Mouse (Mus musculus) hindbrain, embryonic 15.5 days (tissue): ENCODE results near the gene Osgepl1. TPM values are rescaled to one million over a fixed set of nuclear protein-coding genes. Genes with fewer than 3 reads are reported as not detected.
A peak's percentile ranks its signal among the peaks of the same experiment; 100 is the strongest.
"Not testable (repeated sequence)": the region's sequence is repeated elsewhere in the genome, so short reads cannot be mapped to it uniquely, and the experiment has no call there.

ENCODE experiments used
- ATAC-seq: fragments of 200-750 bp; cut with Nextera tagmentation; 2 replicates; pipeline ENCODE4 v1.8.0; 2017; ENCODE audit warnings: low read depth, moderate number of reproducible peaks, moderate TSS enrichment; ENCODE audit not compliant: low FRiP score
- H3K27ac ChIP-seq: fragments of 300-500 bp; sonication (generic); replicated peaks from 2 replicates; pipeline ENCODE4 v1.5.1; 2015; ENCODE audit warnings: mild to moderate bottlenecking, inconsistent platforms
- H3K27me3 ChIP-seq: fragments of 300-500 bp; sonication (generic); 2 replicates; pipeline ENCODE4 v1.6.1; 2015; ENCODE audit warnings: control low read depth, inconsistent platforms
- H3K36me3 ChIP-seq: fragments of 300-500 bp; sonication (generic); 2 replicates; pipeline ENCODE4 v1.6.1; 2015; ENCODE audit warnings: control low read depth, inconsistent platforms
- H3K4me1 ChIP-seq: fragments of 300-500 bp; sonication (generic); replicated peaks from 2 replicates; pipeline ENCODE4 v1.6.1; 2015; ENCODE audit warnings: control low read depth, inconsistent platforms
- H3K4me2 ChIP-seq: fragments of 300-500 bp; sonication (generic); 2 replicates; pipeline ENCODE4 v1.6.1; 2015; ENCODE audit warnings: moderate library complexity, mild to moderate bottlenecking, inconsistent platforms
- H3K4me3 ChIP-seq: fragments of 300-500 bp; sonication (generic); 2 replicates; pipeline ENCODE4 v1.5.1; 2015; ENCODE audit warnings: mild to moderate bottlenecking, inconsistent platforms
- H3K9ac ChIP-seq: fragments of 300-500 bp; sonication (generic); 2 replicates; pipeline ENCODE4 v1.6.1; 2015; ENCODE audit warnings: inconsistent platforms
- H3K9me3 ChIP-seq: fragments of 300-500 bp; sonication (generic); 2 replicates; pipeline ENCODE4 v1.6.1; 2016; ENCODE audit warnings: control low read depth, inconsistent platforms
- WGBS: fragments of 180-500 bp; shearing (Covaris S2); methylation state at CpG from one replicate; pipeline ENCODE4 v1.1.7; 2015; 5-methylcytosine and 5-hydroxymethylcytosine counted together
- polyA plus RNA-seq: library from polyadenylated mRNA; unstranded; fragments of >200 nt; fragmentation: Nextera tagmentation; extraction: Ambion mirVana; gene quantifications from 2 replicates; pipeline ENCODE4 v1.2.1, GENCODE M21; 2015

Osgepl1 gene
- polyA plus RNA-seq, result 18.3 and 19.0 TPM in 2 replicates

DNA sequence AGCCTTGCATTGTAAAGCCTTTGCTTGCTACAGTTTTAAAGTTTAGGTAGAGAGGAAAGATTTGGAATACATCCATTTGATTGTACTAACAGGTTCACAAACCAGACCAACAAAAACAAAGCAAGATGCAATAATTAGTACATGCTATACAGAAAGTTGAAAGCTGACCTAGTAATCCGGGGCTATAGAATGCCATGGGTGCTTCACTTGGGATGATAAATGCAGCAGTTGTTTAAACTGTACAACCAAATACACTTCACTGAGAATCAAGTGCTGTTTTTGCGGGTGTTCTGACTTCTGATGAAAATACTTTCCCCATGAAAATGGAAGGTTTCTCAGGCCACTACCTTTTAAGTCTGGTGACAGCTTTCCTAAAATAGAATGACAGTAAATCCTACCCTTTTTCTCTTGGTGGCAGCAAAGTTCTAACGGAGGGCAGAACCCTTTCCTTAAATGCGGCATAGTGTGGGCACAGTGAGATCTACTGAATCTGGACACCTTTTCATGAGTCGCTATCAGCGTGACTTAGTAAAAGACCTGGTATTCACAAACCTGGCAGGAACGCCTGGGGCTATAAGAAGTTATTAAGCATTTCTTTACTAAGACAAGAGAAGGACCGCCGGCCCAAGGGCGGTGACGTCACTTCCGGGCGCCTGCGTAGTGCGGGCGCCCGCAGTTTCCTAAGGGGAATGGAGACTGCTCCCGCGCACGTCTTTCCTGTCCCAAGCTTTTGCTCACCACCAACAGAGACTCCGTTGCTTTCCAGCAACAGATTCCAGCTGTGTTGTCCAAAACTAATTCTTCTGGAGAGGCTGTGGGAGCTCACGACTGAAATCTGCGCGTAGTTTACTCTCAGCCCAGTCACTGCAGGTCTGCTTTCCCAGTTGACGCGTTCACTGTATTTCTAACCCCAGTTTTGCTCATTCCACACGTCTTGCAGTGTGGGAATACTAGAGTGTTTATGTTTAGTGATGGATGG lies at the start of gene Osgepl1:
Osgepl1 (plus strand) TSS at position 636 of the 979 bp plus-strand sequence.
- Histone ChIP-seq H3K36me3 (peaks cover 11% of the 10 kb centered on the region), H3K9me3 (no peaks in the 10 kb centered on the region), H3K4me2 (peak within 1 kb of the TSS; percentile 59), H3K27ac (peak within 1 kb of the TSS; percentile 89), H3K4me1 (peaks cover 15% of the 10 kb centered on the region), H3K9ac (peak within 1 kb of the TSS; percentile 78), H3K27me3 (no peaks in the 10 kb centered on the region), H3K4me3 (peak within 1 kb of the TSS; percentile 84)
- peak; percentile 99 for ATAC-seq
- 3% methylated on average over 27 of the region's 27 CpGs for WGBS

DNA sequence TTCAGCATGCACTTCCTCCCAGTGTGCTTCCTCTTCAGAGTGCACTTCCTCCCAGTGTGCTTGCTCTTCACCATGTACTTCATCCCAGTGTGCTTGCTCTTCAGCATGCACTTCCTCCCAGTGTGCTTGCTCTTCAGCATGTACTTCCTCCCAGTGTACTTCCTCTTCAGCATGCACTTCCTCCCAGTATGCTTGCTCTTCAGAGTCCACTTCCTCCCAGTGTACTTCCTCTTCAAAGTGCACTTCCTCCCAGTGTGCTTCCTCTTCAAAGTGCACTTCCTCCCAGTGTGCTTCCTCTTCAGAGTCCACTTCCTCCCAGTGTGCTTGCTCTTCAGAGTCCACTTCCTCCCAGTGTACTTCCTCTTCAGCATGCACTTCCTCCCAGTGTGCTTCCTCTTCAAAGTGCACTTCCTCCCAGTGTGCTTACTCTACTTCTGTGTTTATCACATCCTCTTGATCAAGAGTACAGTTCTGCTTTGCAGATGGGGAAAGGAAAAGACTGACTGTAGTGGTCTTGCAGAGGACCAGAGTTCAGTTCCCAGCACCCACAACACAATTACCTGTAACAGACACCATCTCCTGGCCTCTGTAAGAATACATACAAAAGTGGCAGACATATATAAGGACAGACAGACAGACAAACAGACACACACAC lies 48.3 kb upstream of the Osgepl1 start:
- H3K27me3 ChIP-seq, ATAC-seq, H3K36me3 ChIP-seq, H3K27ac ChIP-seq, H3K9me3 ChIP-seq, H3K4me3 ChIP-seq, H3K4me2 ChIP-seq, H3K9ac ChIP-seq, H3K4me1 ChIP-seq: not testable (repeated sequence)

DNA sequence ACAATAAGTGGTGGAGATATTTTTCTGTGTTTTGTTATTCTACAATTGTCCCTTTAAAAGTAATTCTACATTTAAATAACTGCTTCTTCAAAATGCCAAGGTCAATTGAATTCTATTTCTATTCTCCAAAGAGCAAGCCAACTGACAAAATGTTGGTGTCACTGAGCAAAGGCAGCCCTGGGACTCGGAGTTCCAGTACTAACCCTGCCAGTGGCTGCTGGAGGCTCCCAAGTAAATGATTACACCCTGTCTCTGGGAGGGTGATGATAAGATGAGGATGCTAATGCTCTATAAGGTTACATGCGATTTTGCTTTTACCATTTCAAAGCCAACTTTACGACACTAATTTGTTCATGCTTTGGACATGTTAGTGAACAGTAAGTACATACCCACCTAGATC lies 43.5 kb upstream of the Osgepl1 start:
- 92% methylated on average over 3 of the region's 3 CpGs for WGBS
- no peak overlapping the region for H3K27ac ChIP-seq
- no peak overlapping the region for H3K4me3 ChIP-seq
- H3K4me2 ChIP-seq, result no peak overlapping the region
- no peaks in the 10 kb centered on the region for H3K27me3 ChIP-seq
- ATAC-seq, result no peak
- 0 out of 2 replicates have a peak, but pooled peaks cover 4% of the 10 kb centered on the region for H3K36me3 ChIP-seq
- H3K9me3 ChIP-seq, result no peaks in the 10 kb centered on the region
- no peak overlapping the region for H3K9ac ChIP-seq
- H3K4me1 ChIP-seq, result no peaks in the 10 kb centered on the region

DNA sequence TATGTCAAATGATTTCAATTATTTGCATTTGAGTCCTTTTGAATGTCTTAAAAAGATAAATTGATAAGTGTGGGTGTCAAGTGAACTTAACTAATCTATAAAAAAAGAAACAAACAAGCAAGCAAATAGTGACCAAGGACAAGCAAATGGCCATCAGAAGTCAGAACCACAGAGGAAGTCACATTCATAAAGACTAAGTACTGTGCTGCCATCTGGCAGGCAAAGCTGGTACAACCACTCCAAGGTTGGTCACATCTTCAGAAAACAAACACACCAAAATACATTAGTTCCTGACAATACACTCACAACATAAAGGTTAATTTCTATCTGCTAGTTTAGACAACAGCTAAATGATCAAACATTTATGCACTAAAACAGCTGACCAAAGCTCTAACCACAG lies 40.8 kb upstream of the Osgepl1 start:
- Histone ChIP-seq H3K27me3 (no peaks in the 10 kb centered on the region), H3K4me3 (no peak overlapping the region), H3K4me1 (no peaks in the 10 kb centered on the region), H3K27ac (no peak overlapping the region), H3K9me3 (no peaks in the 10 kb centered on the region), H3K9ac (no peak overlapping the region), H3K4me2 (no peak overlapping the region), H3K36me3 (no peaks in the 10 kb centered on the region)
- no peak for ATAC-seq

DNA sequence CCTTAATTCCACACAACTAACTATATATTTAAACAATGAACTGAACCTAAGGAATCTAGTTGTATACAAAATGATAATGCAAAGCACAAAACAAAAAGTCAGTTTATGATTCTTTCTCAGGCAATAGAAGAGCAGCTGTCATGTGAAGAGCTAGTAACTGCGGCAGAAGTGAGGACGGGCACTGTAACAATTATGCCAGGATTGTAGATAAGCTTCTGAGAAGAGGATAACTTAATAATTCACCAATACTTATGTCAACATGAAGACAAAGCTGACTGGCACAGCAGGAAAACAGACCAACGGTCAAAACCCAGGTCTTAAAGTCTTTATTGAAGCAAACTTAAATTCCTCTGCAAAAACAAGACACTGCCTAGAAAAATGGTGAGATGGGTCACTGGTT lies 22.2 kb upstream of the Osgepl1 start:
- H3K9me3 ChIP-seq, result no peaks in the 10 kb centered on the region
- H3K4me1 ChIP-seq, result peaks cover 4% of the 10 kb centered on the region; the same call in 1 of the 2 replicates
- ATAC-seq, result no peak
- H3K27me3 ChIP-seq, result no peaks in the 10 kb centered on the region
- no peaks in the 10 kb centered on the region for H3K36me3 ChIP-seq
- no peak overlapping the region for H3K4me3 ChIP-seq
- 87% methylated on average over 3 of the region's 3 CpGs for WGBS
- H3K27ac ChIP-seq, result no peak overlapping the region
- no peak overlapping the region for H3K4me2 ChIP-seq
- H3K9ac ChIP-seq, result no peak overlapping the region

DNA sequence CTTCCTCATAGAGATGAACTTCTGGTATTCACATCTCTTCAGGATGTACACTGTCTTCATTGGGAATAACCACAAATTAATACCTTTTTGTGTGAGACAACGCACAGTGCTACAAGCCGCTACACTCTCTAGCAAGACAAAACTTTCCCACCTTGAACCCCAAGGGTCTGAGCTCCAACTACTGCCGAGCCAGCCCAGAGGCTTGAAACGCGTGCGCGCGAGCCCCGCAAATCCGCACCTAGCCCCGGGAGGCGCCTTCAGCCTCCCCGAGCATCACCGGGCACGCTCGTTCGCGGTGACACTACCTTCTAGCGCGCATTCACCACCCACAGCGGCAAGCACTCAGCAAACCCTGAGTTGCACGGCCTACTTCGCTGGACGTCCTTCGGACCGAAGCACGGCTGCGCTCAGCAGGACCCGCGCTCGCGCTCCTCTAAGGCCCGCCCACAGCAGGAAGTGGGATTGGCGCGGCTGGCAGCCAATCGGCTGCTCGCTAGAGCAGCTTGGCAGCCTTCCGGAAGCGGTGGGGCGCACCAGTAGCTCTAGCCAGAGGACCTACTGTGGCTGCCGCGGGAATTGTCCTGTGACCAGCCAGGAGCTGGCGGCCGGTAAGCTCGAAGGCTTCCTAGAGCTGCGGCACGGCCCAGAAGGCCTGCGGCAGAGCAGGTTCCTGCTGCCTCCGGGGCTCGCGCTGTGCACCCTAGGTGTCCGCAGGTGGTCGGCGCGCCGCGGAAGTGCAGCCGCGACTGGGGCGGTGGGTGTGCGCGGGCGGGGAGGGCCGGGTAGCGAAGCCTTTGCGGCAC lies 16.6 kb upstream of the Osgepl1 start, which contains the start of the genes Pms1, Ormdl1 and Gm28778:
Pms1 (minus strand) TSS at position 438 of the 803 bp plus-strand sequence.
Ormdl1 (plus strand) TSS at position 515 of the 803 bp plus-strand sequence.
Gm28778 (plus strand) TSS at position 531 of the 803 bp plus-strand sequence.
- Histone ChIP-seq H3K4me1 (peaks cover 11% of the 10 kb centered on the region), H3K9me3 (no peaks in the 10 kb centered on the region), H3K4me3 (peak within 1 kb of the TSS; percentile 65), H3K36me3 (no peaks in the 10 kb centered on the region), H3K9ac (peak within 1 kb of the TSS; percentile 66), H3K4me2 (peak within 1 kb of the TSS; percentile 62), H3K27ac (peak within 1 kb of the TSS; percentile 77), H3K27me3 (no peaks in the 10 kb centered on the region)
- peak; percentile 100 for ATAC-seq
- WGBS, result under 1% methylated on average over 66 of the region's 66 CpGs

DNA sequence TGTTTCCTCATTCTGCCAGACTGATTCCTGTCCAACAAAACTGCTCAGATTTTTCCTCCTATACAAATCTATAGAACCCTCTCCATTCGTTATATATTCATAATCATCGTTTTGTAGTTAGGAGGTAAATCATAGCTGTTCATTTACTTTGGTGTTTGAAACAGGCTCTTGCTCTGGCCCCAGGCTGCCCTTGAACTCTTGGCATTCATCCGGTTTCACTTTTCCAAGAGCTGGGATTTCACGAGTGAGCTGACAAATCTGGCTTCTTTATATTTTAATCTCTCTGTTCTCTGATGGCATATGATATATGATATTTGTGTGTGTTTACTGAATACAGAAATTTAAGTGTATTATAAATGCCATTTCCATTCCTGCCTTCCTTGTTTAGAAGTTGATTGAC lies 12.9 kb upstream of the Osgepl1 start:
- H3K4me3 ChIP-seq, result no peak overlapping the region
- H3K27ac ChIP-seq, result no peak overlapping the region
- no peak overlapping the region for H3K9ac ChIP-seq
- peaks cover 2% of the 10 kb centered on the region; the same call in 1 of the 2 replicates for H3K36me3 ChIP-seq
- 91% methylated on average over 4 of the region's 4 CpGs for WGBS
- H3K27me3 ChIP-seq, result no peaks in the 10 kb centered on the region
- ATAC-seq, result no peak
- no peak overlapping the region for H3K4me2 ChIP-seq
- H3K4me1 ChIP-seq, result peaks cover 11% of the 10 kb centered on the region
- H3K9me3 ChIP-seq, result no peaks in the 10 kb centered on the region

DNA sequence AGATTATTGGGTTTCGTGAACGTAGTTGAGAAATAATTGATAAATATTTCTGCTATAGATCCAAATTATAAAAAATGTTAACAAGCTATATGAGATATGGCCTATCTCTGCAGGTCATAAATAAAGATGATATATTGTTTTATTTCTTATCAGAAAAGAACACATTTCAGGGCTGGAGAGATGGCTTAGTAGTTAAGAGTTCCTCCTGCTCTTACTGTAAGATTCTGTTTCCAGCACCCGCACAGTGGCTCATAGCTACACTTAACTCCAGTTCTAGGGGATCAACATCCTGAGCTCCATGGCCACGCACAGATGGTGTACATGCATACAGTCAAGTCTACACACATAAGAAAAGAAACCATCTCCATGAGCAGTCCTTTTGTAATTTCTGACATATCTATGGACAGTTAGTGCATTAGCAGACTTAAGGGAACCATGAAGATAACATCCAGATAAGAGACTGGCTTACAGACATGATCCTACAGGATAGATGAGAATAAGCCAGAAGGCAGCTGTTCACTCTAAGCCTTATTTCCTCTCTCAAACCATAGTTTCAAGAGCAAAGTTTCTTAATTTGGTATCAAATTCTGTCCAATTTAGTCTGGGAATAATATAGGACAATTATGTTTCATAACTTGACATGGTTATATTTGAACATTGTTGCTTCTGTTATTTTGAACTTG lies 8.4 kb downstream of the Osgepl1 start:
- Histone ChIP-seq H3K4me3 (no peak overlapping the region), H3K4me2 (no peak overlapping the region), H3K36me3 (peaks cover 22% of the 10 kb centered on the region), H3K4me1 (no peaks in the 10 kb centered on the region), H3K9me3 (no peaks in the 10 kb centered on the region), H3K27ac (no peak overlapping the region), H3K27me3 (no peaks in the 10 kb centered on the region), H3K9ac (no peak overlapping the region)
- no peak for ATAC-seq
- WGBS, result 96% methylated on average over 4 of the region's 4 CpGs

DNA sequence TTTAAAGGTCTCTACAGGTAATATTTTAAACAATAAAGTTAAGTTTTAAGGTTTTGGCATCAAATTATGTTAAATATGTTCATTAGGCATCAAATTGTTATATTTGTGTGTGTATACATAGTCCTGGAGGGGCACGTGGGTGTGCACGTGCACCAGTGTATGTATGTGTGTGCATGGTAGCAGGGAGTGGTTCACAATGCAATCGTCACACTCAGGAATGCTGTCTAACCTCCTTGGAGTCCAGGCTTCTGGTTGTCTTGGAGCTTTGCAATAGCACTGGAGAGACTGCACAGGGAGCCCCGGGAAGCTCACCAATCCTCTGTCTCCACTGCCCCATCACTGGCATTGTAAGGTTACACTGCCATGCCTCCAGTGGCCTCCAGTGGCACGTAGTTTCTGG lies 9.8 kb downstream of the Osgepl1 start:
- 96% methylated on average over 5 of the region's 5 CpGs for WGBS
- Histone ChIP-seq H3K27ac (no peak overlapping the region), H3K4me1 (no peaks in the 10 kb centered on the region), H3K36me3 (peaks cover 17% of the 10 kb centered on the region), H3K4me2 (no peak overlapping the region), H3K9me3 (no peaks in the 10 kb centered on the region), H3K9ac (no peak overlapping the region), H3K4me3 (no peak overlapping the region), H3K27me3 (no peaks in the 10 kb centered on the region)
- ATAC-seq, result no peak

DNA sequence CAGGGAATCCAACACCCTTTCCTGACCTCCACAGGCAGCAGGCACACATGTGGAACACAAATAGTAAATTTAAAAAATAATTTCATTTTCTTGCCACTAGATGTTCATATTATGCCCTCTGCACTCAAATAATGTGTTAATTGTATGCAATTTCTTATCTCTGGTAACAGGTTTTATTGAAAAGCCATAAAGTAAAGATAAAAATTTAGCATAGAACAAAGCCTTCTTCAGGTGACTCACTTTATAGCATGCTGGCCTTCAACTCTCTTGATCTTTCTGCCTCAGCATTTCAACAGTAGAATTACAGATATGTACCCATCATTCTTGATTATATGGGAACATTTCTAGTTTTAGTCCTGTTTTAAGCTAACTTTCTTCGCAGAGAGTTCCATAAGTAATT lies 10.9 kb downstream of the Osgepl1 start:
- Histone ChIP-seq H3K27ac (no peak overlapping the region), H3K9me3 (no peaks in the 10 kb centered on the region), H3K27me3 (no peaks in the 10 kb centered on the region), H3K4me2 (no peak overlapping the region), H3K4me1 (no peaks in the 10 kb centered on the region), H3K4me3 (no peak overlapping the region), H3K9ac (no peak overlapping the region), H3K36me3 (peaks cover 14% of the 10 kb centered on the region; the same call in 1 of the 2 replicates)
- 98% methylated on average over 1 of the region's 1 CpGs for WGBS
- ATAC-seq, result no peak

DNA sequence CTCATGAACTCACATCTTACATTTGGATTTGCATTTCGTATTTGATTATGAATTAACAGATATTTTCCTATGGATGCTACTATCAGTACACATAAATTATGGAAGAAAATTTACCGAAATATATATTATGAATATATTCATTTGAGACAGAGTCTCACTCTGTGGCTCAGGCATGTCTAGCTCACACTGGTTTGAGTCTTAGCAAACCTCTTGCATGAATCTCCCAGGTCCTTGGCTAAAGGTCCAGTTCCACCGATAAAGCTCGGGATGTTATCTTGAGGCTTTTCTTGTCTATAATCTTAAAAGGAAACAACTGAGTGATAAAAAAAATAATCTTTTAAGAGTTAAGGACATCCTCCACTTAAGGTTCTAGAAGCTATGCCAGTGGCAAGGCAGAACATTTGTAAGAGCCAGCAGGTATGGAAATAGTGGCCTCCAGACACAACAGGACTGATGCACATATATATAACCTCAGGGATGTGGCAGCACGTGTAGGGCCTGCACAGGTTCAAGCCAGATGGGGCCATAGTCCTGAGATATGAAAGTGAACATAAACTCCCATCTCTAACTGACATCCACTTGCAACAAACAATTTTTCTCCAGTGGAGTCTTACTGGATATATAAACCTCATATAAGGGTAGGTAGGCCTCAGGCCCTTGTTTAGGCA lies 11.5 kb downstream of the Osgepl1 start:
- no peak overlapping the region for H3K9ac ChIP-seq
- H3K36me3 ChIP-seq, result peaks cover 13% of the 10 kb centered on the region; the same call in 1 of the 2 replicates
- WGBS, result 94% methylated on average over 5 of the region's 5 CpGs
- no peaks in the 10 kb centered on the region for H3K9me3 ChIP-seq
- no peaks in the 10 kb centered on the region for H3K27me3 ChIP-seq
- no peak overlapping the region for H3K4me2 ChIP-seq
- no peak overlapping the region for H3K27ac ChIP-seq
- ATAC-seq, result no peak
- H3K4me3 ChIP-seq, result no peak overlapping the region
- no peaks in the 10 kb centered on the region for H3K4me1 ChIP-seq
